Comparison of ENCODE assay signal across 29 mouse cellular contexts in genomic region chr11:23778787-23779201, GRCm38 (mm10). TPM values are rescaled to one million over a fixed set of nuclear protein-coding genes. Genes with fewer than 3 reads are reported as not detected.
A peak's percentile ranks its signal among the peaks of the same experiment; 100 is the strongest.
DNase-seq lines count a peak whose midpoint lies in the region; ATAC-seq and TF ChIP-seq lines count a peak whose summit lies in the region.
"Had no signal": no experiment of that assay in that cellular context is flagged by ENCODE, and none has a peak within 500 bp of the region (broad histone marks: within the 10 kb centered on the region; RNA-seq: fewer than 3 reads in every experiment).

No protein-coding gene starts in this region.

- no peak for TF ChIP-seq EP300 in lung, postnatal 0 days (IDR thresholded peaks at IDR 0.05)

- no peak overlapping the region for H3K4me3 ChIP-seq in lung, postnatal 0 days (ENCODE audit: low read depth, low read length)
- no peak overlapping the region for H3K4me3 ChIP-seq in spleen, adult 2 months (ENCODE audit: extremely low read depth, insufficient read depth, insufficient read length)
- H3K4me3 ChIP-seq in forebrain, embryonic 16.5 days (replicated peaks; ENCODE audit: low read length): no peak overlapping the region
- no peak overlapping the region for H3K4me3 ChIP-seq in forebrain, postnatal 0 days (ENCODE audit: low read depth, low read length)
- H3K4me3 ChIP-seq in midbrain, embryonic 15.5 days: no peak overlapping the region
- H3K4me3 ChIP-seq: megakaryocyte, embryonic 14.5 days; midbrain, embryonic 12.5 days; stomach, embryonic 15.5 days had no signal

- TF ChIP-seq CTCF in lung, postnatal 0 days (IDR thresholded peaks at IDR 0.05): no peak
- no peak for TF ChIP-seq CTCF in spleen, adult 2 months (IDR thresholded peaks at IDR 0.05; ENCODE audit: extremely low read depth, insufficient read depth, insufficient read length, insufficient replicate concordance)
- TF ChIP-seq CTCF in forebrain, postnatal 0 days (IDR thresholded peaks at IDR 0.05; ENCODE audit: low read depth): no peak

- H3K4me1 ChIP-seq in lung, postnatal 0 days (ENCODE audit: insufficient read depth, low read depth, low read length): no peaks in the 10 kb centered on the region
- H3K4me1 ChIP-seq in spleen, adult 2 months (ENCODE audit: control insufficient read depth, insufficient read depth, insufficient read length): peaks cover 9% of the 10 kb centered on the region; the same call in 1 of the 2 replicates
- no peaks in the 10 kb centered on the region for H3K4me1 ChIP-seq in forebrain, embryonic 16.5 days (replicated peaks; ENCODE audit: control insufficient read depth, insufficient read depth, low read length)
- no peaks in the 10 kb centered on the region for H3K4me1 ChIP-seq in forebrain, postnatal 0 days (ENCODE audit: insufficient read depth)
- no peaks in the 10 kb centered on the region for H3K4me1 ChIP-seq in midbrain, embryonic 15.5 days
- H3K4me1 ChIP-seq: midbrain, embryonic 12.5 days; stomach, embryonic 15.5 days had no signal

- no peak for ATAC-seq in lung, postnatal 0 days
- ATAC-seq in forebrain, embryonic 16.5 days: no peak
- no peak for ATAC-seq in forebrain, postnatal 0 days
- no peak for ATAC-seq in midbrain, embryonic 15.5 days (replicated peaks)
- ATAC-seq: forebrain, embryonic 14.5 days; hindbrain, embryonic 16.5 days; intestine, embryonic 16.5 days had no signal

- H3K36me3 ChIP-seq in lung, postnatal 0 days (ENCODE audit: insufficient read depth, low read length): no peaks in the 10 kb centered on the region
- no peaks in the 10 kb centered on the region for H3K36me3 ChIP-seq in spleen, adult 2 months (ENCODE audit: control insufficient read depth, insufficient read depth, low read length)
- H3K36me3 ChIP-seq in forebrain, embryonic 16.5 days (ENCODE audit: control insufficient read depth, insufficient read depth): no peaks in the 10 kb centered on the region
- H3K36me3 ChIP-seq in forebrain, postnatal 0 days (ENCODE audit: insufficient read depth): no peaks in the 10 kb centered on the region
- H3K36me3 ChIP-seq in midbrain, embryonic 15.5 days (replicated peaks): no peaks in the 10 kb centered on the region
- H3K36me3 ChIP-seq: G1E; midbrain, embryonic 12.5 days; stomach, embryonic 15.5 days had no signal

- H3K4me2 ChIP-seq in lung, postnatal 0 days (replicated peaks; ENCODE audit: low read depth, low read length): no peak overlapping the region
- H3K4me2 ChIP-seq in forebrain, embryonic 16.5 days (ENCODE audit: low read length): no peak overlapping the region
- no peak overlapping the region for H3K4me2 ChIP-seq in forebrain, postnatal 0 days (ENCODE audit: low read depth)
- H3K4me2 ChIP-seq in midbrain, embryonic 15.5 days: no peak overlapping the region
- H3K4me2 ChIP-seq: lung, embryonic 14.5 days; midbrain, embryonic 12.5 days; stomach, embryonic 15.5 days had no signal

- H3K27ac ChIP-seq in lung, postnatal 0 days (ENCODE audit: low read length): no peak overlapping the region
- peak overlapping the region; percentile 79 for H3K27ac ChIP-seq in spleen, adult 2 months (ENCODE audit: insufficient read depth, low read length)
- no peak overlapping the region for H3K27ac ChIP-seq in forebrain, embryonic 16.5 days (ENCODE audit: low read length)
- H3K27ac ChIP-seq in forebrain, postnatal 0 days (ENCODE audit: low read depth, low read length): no peak overlapping the region
- no peak overlapping the region for H3K27ac ChIP-seq in midbrain, embryonic 15.5 days
- H3K27ac ChIP-seq: kidney, postnatal 0 days; liver, embryonic 14.5 days; midbrain, embryonic 12.5 days; stomach, embryonic 15.5 days had no signal

- WGBS in lung, postnatal 0 days: 87% methylated on average over 8 of the region's 8 CpGs
- WGBS in spleen, adult 2 months: 57% methylated on average over 8 of the region's 8 CpGs
- WGBS in forebrain, embryonic 16.5 days: 90% methylated on average over 8 of the region's 8 CpGs
- WGBS in forebrain, postnatal 0 days: 90% methylated on average over 8 of the region's 8 CpGs
- 90% methylated on average over 8 of the region's 8 CpGs for WGBS in midbrain, embryonic 15.5 days

- no peaks in the 10 kb centered on the region for H3K27me3 ChIP-seq in lung, postnatal 0 days (replicated peaks; ENCODE audit: insufficient read depth, low read length)
- no peaks in the 10 kb centered on the region for H3K27me3 ChIP-seq in spleen, adult 2 months (ENCODE audit: control insufficient read depth, insufficient read depth, low read length)
- no peaks in the 10 kb centered on the region for H3K27me3 ChIP-seq in forebrain, embryonic 16.5 days (replicated peaks; ENCODE audit: control insufficient read depth, insufficient read depth, low read length)
- H3K27me3 ChIP-seq in forebrain, postnatal 0 days (ENCODE audit: insufficient read depth, low read length): no peaks in the 10 kb centered on the region
- H3K27me3 ChIP-seq in midbrain, embryonic 15.5 days (replicated peaks): no peaks in the 10 kb centered on the region
- H3K27me3 ChIP-seq: megakaryocyte, embryonic 14.5 days; midbrain, embryonic 12.5 days; stomach, embryonic 15.5 days had no signal

- no peaks in the 10 kb centered on the region for H3K9me3 ChIP-seq in lung, postnatal 0 days (ENCODE audit: low read length)
- H3K9me3 ChIP-seq in forebrain, embryonic 16.5 days (ENCODE audit: control insufficient read depth, low read length): no peaks in the 10 kb centered on the region
- no peaks in the 10 kb centered on the region for H3K9me3 ChIP-seq in forebrain, postnatal 0 days (ENCODE audit: low read length)
- no peaks in the 10 kb centered on the region for H3K9me3 ChIP-seq in midbrain, embryonic 15.5 days
- H3K9me3 ChIP-seq: G1E; midbrain, embryonic 12.5 days; stomach, embryonic 15.5 days had no signal

- no peak overlapping the region for H3K9ac ChIP-seq in lung, postnatal 0 days (replicated peaks; ENCODE audit: low read depth)
- no peak overlapping the region for H3K9ac ChIP-seq in forebrain, embryonic 16.5 days (replicated peaks; ENCODE audit: low read depth, low read length)
- H3K9ac ChIP-seq in forebrain, postnatal 0 days: no peak overlapping the region
- no peak overlapping the region for H3K9ac ChIP-seq in midbrain, embryonic 15.5 days
- H3K9ac ChIP-seq: liver, embryonic 14.5 days; lung, embryonic 14.5 days; midbrain, embryonic 12.5 days; stomach, embryonic 15.5 days had no signal

- no peak for TF ChIP-seq POLR2A in spleen, adult 2 months (IDR thresholded peaks at IDR 0.05; ENCODE audit: low read depth, low read length)

- DNase-seq in lung, postnatal 36 days: peak; percentile 26
- no peak for DNase-seq in lung, postnatal 0 days (ENCODE audit: low spot score)
- peak; percentile 59 for DNase-seq in induced T-regulatory cell, adult 2 months (ENCODE audit: low read depth)
- DNase-seq in spleen, adult 2 months (ENCODE audit: low read depth in 1 of 2, low spot score in 2 of 2): peak; percentile 60 to 61
- no peak for DNase-seq in forebrain, postnatal 0 days
- DNase-seq: adrenal gland, postnatal 14 days; cerebellum, adult 11 months; cerebellum, adult 9-10 months; cerebellum, postnatal 36 days; gastrocnemius, postnatal 10 days; heart, postnatal 14 days; kidney, adult 8-10 months; liver; lung, embryonic 14.5 days; lung, postnatal 4 days; retina, postnatal 1 day; right cerebral cortex, postnatal 25 days; thymus, postnatal 14 days had no signal

RNA-seq across cellular contexts. Expression of gene Rel, which starts 8.0 kb away (rescaled TPM):
- 1.1 and 1.6 TPM in 2 replicates for polyA plus RNA-seq in lung, postnatal 0 days (2015; fragmentation: Nextera tagmentation; extraction: Ambion mirVana)
- 12.4 and 13.6 TPM in 2 replicates for polyA plus RNA-seq in spleen, adult 2 months (2012; rRNA removed)
- polyA plus RNA-seq in forebrain, embryonic 16.5 days (2015; fragmentation: Nextera tagmentation; extraction: Ambion mirVana): 0.27 and 0.45 TPM in 2 replicates
- 0.46 and 0.48 TPM in 2 replicates for total RNA-seq in forebrain, postnatal 0 days (2014; rRNA removed)
- 0.33 and 0.39 TPM in 2 replicates for polyA plus RNA-seq in forebrain, postnatal 0 days (2015; fragmentation: Nextera tagmentation; extraction: Ambion mirVana)
- polyA plus RNA-seq in midbrain, embryonic 15.5 days (2015; fragmentation: Nextera tagmentation; extraction: Ambion mirVana): 0.29 and 0.37 TPM in 2 replicates

Comparison
In these comparisons a context has a peak if more than half of its experiments do, and no peak if none do; other contexts are left out.
1. DNase-seq: peak in lung, postnatal 36 days (single experiment), induced T-regulatory cell, adult 2 months (single experiment) and spleen, adult 2 months (2 of 2); none in lung, postnatal 0 days (single experiment) and forebrain, postnatal 0 days (single experiment).